Mouse (Mus musculus): ENCODE data around the gene Lao1.
A peak's percentile ranks its signal among the peaks of the same experiment; 100 is the strongest.
"Not testable (repeated sequence)": the region's sequence is repeated elsewhere in the genome, so short reads cannot be mapped to it uniquely, and the experiment has no call there.

Lao1 gene

GRCm38 (mm10) chr4:118961141-118961628 lies at the start of gene Lao1:
Gene Lao1, plus strand, starts transcription at chr4:118961578.
- DNase-seq, result no peak

GRCm38 (mm10) chr4:118917365-118917764 lies 44.0 kb upstream of the Lao1 start, which contains the start of gene Olfr1329:
Gene Olfr1329, minus strand, starts transcription at chr4:118917465.
- not testable (repeated sequence) for DNase-seq

DNA sequence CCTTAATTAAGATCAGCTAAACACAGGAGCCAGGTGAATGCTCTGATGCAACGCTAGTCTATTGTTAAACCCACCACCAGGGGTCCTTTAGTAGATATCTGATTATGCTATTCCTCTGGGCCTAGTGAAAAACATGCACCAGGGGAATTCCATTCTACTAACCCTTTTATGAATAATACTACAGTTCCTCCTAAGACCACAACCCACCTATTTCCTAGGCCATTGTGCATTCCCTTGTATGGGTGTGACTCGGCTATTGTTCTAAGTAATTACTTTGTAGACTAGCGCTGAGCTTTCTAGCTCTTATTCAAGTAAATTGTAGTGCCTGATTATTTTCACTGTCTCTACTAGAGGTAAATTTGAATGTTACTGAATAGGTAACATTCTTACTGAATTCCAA lies 30.1 kb upstream of the Lao1 start:
- not testable (repeated sequence) for DNase-seq

DNA sequence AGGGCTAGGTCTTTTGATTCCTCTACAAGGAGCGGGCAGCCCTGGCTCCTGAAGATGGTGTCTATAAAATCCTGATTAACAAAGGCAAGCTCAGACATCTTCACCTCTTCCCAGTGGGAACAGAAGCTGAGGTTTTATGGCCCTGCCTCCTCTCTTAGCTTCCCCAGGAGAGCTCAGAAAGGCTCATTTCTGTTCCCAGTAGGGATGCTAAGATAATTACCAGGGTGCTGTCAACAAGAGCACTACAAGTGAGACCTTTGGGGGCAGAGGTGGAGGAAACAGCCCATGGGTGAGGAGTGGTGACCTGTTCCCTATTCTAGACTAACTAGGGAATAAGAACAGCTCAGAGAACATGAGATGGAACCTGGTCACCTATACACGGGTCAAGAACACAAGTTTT lies 22.9 kb upstream of the Lao1 start, which contains the start of gene Olfr1328:
Olfr1328 (minus strand) TSS at position 101 of the 400 bp plus-strand sequence.
- DNase-seq, result no peak

- DNase-seq, result no peak
These were observed 2.6 kb upstream of the Lao1 start for GRCm38 (mm10) chr4:118958812-118959211.

DNA sequence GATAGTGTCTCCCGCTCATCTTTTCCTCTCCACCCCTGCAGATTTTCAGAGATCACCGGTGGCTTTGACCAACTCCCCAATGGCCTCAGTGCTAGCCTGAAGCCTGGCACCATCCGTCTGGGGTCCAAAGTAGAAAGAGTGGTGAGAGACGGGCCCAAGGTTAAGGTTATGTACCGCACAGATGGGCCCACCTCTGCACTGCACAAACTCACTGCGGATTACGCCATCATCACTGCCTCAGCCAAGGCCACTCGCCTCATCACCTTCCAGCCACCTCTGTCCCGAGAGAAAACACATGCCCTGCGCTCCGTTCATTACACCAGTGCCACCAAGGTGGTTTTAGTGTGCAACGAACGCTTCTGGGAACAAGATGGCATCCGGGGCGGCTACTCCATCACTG lies 6.3 kb downstream of the Lao1 start:
- no peak for DNase-seq

DNA sequence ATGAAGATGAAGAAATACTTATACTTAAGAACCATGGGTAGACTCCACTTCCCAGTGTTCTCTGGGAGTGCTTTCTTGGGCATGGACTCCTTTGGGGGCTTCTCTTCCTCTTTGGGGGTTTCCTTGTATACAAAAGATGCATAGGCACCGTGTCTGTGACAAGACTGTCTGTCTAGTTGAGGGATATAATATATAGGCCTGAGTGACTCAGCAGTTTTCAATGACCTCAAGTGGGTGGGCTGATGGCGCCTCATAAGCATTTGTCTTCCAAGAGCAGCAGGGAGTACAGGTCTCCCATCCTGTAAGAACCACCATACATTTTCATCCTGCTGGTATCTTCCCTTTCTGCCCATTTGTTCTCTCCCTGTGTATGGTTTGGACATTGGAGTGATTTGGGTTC lies 11.9 kb downstream of the Lao1 start:
- DNase-seq, result no peak

DNA sequence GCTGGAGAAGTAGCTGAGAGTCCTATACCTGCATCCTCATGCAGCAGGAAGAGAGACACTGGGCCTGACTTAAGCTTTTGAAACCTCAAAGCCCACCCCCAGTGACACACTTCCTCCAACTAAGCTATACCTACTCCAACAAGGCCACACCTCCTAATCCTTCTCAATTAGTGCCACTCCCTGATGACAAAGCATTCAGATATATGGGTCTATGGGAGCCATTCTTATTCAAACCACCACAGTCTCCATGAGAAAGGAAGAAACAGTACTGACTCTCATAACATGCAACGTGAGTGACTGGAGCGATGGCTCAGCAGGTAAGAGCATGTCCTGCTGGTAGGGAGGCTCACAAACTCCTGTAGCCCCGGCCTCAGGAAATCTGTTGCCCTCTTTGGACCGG lies 23.9 kb downstream of the Lao1 start:
- DNase-seq, result no peak

- no peak for DNase-seq
These were observed 27.2 kb downstream of the Lao1 start for GRCm38 (mm10) chr4:118988535-118988934.

DNA sequence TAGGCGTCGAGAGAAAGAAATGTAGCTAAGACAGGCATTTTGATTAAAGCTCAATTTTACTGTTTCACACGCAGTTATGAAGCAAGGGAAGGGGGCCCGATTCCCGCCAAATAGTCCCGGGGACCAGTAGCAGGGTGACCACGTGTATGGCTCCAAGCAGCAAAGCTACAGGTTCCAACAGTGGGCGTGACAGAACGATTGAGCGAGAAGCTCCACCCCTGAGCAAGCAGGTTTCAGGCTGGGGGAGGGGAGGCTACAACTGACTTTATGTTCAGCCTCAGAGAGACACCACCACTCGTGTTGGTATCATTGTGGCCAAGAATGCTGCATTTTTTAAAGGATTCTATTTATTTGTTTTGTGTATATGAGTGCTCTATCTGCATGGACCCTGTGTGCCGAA lies 28.0 kb downstream of the Lao1 start:
- DNase-seq, result no peak

DNA sequence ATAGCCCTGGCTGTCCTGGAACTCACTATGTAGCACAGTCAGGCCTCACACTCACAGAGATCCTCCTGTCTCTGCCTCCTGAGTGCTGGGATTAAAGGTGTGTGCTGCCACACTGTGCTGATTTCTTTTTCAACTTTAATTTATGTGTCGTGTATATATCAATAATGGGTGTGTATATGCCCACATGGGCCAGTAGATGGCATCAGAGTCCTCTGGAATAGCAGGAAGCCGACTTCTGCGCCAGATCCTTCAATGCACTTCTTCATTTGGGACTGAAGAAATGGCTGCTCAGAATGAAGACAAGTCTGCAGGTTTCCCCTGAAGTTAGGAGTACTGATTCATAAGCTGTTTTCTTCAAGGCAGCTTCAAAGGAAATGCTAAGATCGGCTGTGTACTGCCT lies 30.4 kb downstream of the Lao1 start:
- DNase-seq, result no peak

GRCm38 (mm10) chr4:118997127-118997542 lies 35.8 kb downstream of the Lao1 start:
- DNase-seq, result no peak

GRCm38 (mm10) chr4:118999691-119000486 lies 38.5 kb downstream of the Lao1 start:
- peak; percentile 61 to 77 for DNase-seq

DNA sequence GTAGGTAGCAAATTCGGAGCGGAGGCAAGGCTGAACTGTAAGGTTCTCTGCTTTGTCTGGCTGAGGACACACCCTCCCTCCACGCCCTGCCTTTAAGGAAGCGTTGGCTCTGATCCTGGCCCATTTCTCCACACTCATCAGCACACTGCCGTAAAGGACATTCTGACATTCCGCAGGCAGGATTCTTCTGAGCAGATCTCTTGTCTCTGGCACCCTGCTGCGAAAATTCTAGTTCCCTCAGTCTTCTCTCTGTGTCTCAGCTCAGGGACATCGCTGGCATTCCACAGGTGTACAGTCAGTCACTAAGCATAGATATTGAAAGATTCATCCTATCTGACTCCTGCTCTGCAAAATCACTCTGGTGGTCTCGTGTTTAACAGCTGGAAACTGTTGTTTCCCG lies 40.3 kb downstream of the Lao1 start:
- no peak for DNase-seq

- no peak for DNase-seq
These were observed 41.1 kb downstream of the Lao1 start for GRCm38 (mm10) chr4:119002512-119002911.

- no peak for DNase-seq
These were observed 42.8 kb downstream of the Lao1 start for GRCm38 (mm10) chr4:119004178-119004577.

DNA sequence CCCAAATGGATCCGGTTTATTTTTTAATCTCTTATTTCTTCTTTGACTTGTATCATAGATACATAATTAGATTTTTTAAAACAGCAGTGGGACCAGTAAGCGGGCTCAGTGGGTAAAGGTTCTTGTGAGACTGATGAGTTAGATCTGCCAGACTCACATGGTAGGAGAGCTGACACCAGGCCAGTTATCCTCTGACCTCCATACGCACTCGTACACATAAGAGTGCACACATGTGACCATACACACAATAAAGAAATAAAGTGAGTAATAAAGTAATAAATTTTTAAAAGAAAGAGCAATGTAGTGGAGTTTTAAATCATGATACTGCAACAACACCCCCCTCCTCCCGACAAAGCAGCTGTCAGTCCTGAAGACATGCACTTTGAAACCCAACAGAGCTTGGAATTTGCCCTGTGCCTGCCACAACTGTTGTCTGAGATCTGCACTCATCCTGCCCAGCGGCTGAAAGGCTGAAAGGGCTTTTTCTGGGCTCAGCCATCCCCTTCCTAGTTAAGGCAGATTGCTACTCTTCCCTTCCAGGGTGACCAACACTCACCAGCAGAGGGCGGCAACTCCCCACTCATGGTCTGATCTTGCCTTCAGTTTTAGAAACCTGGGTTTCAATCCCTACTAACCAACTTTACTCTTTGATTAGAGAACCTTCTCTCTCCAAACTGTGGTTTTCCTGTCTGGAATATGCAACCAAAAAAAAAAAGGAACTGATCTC lies 43.4 kb downstream of the Lao1 start:
- DNase-seq, result peak; percentile 73 to 93

DNA sequence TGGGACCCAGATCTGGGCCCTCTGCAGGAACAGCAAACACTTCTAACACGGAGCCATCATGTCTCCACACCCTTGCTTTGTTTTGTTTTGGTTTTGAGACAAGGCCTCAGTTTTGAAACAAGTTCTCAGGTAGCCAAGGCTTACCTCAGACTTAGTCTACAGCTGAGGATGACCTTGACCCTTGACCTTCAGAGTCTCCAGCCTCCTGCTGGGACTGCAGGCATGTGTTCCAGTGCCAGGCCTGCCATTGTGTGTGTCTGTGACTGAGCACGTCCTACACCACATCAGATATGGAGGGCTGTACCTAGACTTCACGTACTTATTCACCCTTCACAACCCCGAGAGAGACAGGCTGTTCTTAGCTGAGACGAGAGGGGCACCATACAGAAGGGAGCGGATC lies 46.2 kb downstream of the Lao1 start:
- no peak for DNase-seq

DNA sequence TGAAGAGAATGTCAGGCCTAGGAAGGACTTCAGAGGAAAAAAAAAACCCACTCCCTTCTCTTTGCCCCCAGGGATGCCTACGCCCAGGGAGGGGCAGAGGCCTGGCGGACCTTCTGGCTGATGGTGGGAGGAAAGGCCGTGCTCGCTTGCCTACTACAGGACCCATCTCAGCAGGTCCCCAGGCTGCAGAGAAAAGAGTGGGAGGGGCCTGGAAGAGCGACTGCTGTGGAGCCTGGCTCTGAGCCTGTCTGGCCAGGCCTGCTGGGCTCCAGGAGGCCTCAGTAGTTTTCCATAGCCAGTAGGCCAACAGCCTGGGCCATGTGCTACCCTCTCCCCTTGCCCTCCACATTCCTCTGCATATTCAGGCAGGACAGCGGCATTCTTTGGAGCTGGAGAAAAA lies 47.1 kb downstream of the Lao1 start:
- no peak for DNase-seq

GRCm38 (mm10) chr4:119009814-119010213 lies 48.4 kb downstream of the Lao1 start:
- DNase-seq, result no peak

DNA sequence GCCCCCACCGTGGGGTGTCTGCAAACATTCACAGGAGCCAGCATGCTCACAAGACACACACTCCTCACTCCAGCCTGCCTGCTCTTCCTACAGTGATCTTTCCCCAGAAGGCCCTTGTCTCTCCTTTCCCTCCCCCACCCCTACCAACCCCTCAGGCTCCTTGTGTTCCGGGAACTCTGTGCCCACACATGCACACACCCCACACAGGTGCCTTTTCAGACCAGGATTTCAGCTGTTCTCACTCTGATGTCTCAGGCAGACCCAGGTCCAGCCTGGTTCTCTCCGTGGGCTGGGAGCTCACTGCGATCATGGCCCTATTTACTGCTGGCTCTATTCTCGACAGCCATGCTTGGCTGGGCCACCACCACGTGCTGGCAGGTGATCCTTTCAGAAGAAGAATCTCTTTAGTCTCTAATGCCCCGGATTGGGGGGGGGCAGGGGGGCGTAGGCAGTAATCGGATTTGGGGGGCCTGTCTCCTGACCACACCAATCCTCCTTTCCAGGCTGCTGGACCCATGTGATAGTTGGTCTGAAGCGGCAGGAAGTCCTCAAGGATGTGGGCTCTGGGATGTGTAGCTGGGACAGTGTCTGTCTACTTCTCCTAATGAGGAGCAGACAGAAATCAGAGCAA lies 49.8 kb downstream of the Lao1 start:
- no peak for DNase-seq

DNA sequence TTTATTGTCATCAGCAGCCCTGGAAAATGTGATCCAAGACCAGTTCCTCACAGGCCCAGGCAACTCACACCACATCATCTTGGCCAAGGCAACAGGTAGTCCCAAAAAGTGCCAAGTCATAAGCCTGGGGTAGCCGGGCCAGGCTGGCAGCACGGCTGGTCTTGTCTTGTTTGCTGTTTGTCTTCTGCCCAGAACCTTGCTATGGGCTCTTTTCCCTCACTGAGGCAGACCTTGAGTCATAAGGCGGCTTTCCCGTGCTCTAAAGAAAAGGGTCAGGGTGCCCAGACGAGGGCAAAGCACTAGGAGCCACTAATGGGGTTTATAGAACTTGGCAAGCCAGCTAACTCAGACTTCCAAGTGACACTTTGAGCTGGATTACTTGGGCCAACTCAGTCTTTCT lies 51.7 kb downstream of the Lao1 start:
- no peak for DNase-seq

- DNase-seq, result no peak
These were observed 53.6 kb downstream of the Lao1 start for GRCm38 (mm10) chr4:119014997-119015396.
